Mouse (Mus musculus) adrenal gland, adult 8-10 months (tissue): ENCODE results near the gene Zfyve21. TPM values are rescaled to one million over a fixed set of nuclear protein-coding genes. Genes with fewer than 3 reads are reported as not detected.

ENCODE experiments used
- DNase-seq: peaks from one replicate; pipeline ENCODE4 v3.0.0; 2022
- total RNA-seq, 4 experiments: library from RNA; stranded (reverse); gene quantifications; 2 replicates each; pipeline ENCODE4 v1.2.4; 2022

Zfyve21 gene
- 100 to 1,000 TPM; 113 to 145 (median 123) TPM for total RNA-seq

DNA sequence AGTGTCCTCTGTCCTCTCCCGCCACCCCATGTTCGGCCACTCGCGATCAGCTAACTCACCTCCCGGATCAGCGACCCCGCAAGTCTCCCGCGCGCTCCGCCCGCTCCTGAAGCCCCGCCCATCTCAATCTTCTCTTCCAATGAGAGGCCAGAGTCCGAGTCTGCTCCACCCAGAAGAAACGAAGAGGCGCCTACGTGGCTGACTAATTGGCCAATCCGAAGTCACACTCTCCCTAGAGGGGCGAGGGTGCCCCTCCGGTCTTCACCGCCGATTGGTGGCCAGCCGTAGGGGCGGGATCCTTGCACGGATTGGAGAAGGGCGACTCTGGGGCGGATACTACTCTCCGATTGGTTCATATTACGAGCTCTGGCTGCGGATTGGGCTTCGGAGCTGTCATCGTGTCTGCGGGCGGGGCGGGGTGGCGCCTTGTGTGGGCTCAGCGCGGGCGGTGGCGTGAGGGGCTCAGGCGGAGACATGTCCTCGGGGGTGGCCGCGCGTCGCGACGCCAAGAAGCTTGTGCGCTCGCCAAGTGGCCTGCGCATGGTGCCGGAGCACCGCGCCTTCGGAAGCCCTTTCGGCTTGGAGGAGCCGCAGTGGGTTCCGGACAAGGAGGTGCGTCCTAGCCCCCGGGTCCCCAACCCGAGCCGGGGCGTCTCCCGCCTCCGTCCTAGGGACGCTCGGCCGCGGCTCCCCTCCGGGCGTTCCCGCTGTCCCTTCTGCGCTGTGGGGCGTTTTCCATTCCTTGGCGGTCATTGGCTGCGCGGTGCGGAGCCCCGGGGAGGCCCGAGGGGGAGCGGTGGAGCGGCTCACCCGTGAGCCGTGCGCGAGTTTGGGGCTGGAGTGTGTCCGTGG is at the start of gene Zfyve21, which contains the start of gene Xrcc3:
TSS of gene Zfyve21 (plus strand) at position 405 of the 852 bp plus-strand sequence.
TSS of gene Xrcc3 (minus strand) at position 108 of the 852 bp plus-strand sequence.
- DNase-seq = peak; percentile 99

DNA sequence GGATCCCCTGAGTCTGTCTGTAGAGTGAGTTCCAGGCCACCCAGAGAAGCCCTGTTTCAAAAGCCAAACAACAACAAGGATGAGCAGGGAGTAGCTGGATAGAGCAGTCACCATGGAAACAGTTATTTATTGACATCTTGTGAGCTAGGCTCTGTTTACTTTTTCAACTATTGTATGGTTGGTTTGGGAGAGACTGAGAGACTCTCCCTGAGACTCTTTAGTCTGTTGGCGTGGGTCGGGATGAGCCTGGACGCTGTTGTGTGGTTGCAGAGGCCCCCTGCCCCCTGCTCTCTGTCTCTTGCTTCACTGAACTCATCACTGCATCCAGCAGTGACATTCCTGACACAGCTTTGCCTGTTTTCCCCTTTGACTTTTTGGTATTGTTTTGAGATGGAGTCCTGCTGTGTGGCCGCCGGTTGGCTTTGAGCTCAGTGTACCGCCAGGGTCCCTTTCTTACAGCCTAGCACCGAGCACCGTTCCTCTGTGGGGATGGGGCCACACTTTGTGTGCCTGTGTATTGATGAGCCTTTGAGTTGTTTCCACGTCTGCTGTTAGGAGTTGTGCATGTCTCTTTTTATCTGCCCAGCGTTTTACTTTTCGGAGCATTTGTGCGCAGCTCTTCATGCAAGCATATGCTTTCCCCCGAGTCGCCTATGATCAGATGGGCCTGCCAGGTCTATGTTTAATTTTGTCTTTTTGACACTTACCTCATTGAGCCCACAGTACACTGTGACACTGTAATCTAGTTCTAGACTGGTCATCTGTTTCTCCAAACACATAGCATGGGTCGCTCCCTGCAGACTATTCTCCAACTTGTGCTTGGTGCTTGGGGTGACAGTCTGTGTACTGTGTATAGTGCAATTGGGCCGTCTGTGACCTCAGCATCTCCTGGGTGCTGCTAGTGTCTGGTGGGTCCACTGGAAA is 47.4 kb upstream of the Zfyve21 start:
- DNase-seq = no peak

DNA sequence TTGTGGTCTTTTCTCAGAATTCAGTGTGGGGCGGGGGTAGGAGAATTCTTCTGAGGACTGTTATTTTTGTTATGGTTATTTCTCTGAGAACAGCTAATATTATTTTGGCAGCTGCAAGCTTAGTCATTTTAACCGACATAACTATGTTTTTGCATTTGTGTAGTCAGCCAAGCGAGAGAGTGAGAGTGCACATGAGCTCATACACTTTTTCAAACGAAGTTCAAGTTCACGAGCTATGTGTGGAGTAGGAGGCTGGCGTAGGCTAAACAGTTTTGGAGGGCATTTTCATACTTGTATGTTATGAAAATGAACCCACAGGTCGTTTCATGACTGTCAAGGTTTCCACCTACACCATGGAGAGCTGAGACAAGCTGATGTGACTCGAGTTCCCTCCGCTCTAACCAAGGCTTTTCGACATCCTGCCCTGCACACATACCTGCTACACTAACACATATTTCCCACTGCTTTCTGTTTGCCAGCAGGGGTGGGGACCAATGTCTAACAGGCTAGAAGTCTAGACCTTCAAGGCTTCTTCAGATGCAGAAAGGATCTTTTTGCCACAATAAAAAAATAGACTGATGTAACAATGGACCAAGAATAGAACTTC is 45.5 kb upstream of the Zfyve21 start:
- DNase-seq = no peak

DNA sequence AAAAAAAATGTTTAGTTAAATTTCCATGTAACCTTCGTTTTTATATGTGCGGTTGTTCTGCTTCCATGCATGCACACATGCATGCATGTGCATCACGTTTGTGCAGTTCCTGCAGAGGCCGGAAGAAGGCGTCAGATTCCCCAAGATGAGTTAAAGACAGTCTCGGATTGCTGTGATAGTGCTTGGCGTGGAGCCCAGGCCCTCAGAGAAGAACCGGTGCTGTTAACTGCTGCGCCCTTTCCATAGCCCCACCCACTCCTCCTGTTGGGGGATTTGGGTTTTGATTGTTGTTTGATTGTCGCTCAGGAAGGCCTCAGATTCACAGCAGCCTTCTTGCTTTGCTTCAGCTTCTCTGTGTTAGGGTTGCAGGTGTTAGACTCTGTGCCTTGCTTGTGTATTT is 44.7 kb upstream of the Zfyve21 start:
- DNase-seq = no peak

DNA sequence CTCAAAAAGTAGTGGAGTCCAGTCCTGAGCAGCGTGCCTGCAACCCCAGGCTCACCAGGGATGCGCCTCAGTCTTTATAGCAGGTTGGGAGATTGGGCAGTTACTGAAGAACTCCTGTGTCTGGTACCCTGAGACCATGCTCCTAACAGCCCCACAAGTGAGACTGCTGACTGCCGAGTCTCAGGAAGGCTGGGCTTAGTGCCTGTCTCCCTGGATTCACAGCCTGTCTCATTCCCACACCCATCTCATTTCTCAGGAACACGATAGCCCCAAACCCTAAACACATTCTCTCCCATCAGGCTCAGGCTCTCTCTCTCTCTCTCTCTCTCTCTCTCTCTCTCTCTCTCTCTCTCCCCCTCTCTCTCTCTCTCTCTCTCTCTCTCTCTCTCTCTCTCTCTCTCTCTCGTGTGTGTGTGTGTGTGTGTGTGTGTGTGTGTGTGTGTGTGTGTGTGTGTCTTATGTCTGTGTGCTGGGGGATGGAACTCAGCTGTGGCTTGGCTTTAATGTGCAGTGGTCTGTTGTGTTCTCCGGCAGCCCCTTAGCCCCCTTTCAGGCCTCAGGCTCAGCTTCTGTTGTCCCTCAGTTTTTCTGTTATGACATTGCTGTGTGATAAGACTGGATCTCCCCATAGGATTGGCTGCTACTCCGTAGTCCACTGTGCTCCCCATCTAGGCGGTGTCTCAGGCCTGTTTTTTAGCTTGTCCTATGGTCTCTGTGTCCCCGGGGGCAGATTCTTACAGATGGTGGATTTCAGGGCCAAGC is 44.0 kb upstream of the Zfyve21 start:
- DNase-seq = no peak

DNA sequence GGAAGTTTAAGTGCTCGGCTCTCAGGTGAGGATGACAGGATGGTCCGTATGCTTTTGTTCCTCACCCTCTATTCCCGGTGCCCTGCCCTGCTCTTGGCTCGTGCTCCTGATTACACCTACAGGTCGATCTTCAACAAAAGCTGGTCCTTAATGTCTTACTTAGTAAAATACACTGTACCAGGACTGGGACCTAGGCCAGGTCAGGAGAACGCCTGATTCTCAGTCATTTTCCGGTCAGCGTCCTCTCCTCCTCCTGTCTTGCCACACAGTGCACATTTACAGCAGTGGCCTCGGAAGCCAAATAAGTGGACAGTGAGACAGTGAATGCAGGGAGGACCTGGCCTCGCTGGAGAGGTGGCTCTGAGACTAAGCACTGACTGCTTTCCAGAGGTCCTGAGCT is 43.3 kb upstream of the Zfyve21 start:
- no peak for DNase-seq

DNA sequence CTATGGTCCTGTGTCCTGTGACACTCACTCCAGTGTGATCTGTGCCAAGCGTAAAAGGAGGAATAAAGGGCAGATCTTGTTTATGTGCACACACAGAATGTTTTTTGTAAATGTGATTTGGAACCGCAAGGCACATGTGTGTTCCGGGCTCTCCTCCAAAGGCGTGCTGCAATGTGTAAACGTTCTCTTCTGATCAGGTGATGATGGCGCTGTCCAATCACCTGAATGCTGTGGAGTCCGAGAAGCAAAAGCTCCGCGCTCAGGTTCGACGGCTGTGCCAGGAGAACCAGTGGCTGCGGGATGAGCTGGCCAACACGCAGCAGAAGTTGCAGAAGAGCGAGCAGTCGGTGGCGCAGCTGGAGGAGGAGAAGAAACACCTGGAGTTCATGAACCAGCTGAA is 39.8 kb upstream of the Zfyve21 start:
- no peak for DNase-seq

DNA sequence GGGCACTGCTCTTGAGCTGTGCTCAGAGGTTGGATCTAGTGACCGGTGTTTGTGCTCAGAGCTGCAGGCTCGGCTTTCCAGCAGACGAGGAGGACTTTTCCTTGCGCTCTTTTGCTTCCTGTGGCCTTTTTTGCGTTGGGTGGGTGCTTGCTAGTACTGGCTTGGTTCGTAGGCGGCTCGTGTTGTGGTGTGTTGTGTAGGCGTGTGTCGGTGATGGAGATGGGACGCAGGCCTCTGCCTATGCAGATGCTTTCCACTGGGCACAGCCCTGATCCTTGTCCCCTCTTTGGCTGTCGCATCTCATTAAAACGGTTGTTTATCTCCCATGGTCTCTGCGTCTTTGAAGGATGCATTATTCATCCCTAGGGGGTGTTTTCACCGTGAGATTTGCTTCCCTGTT is 39.1 kb upstream of the Zfyve21 start:
- DNase-seq = no peak

DNA sequence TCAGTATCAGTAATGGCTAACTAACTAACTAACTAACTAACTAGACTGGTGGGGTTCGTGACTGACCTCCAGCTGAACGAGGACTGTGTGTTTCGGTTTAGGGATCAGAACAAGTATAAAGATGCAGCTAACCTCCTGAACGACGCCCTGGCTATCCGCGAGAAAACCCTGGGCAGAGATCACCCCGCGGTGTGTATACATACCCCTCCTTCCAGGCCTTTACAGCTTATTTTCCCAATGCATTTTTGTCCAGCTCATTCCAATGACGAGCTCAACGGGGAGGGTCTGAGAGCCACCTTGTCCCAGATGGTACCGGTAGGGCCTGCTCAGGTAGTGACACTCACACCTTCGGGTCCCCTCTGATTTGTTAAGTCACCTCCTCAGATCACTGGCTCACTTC is 36.1 kb upstream of the Zfyve21 start:
- no peak for DNase-seq

DNA sequence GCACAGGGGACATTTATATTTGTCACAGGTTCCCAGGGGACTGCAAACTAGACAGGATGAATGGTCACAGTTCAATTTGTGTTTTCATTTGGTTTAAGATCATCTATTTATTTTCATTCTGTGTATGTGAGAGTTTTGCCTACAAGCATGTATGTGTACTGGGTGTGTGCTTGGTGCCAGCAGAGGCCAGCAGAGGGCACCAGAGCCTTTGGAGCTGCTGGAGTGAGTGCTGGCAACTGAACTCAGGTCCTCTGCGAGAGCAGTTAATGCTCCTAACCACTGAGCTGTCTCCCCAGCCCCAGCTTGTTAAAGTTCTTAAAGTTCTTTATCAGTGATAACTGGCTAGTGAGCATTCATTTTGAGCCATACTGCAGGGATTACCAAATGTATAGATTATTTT is 34.4 kb upstream of the Zfyve21 start:
- DNase-seq = no peak

DNA sequence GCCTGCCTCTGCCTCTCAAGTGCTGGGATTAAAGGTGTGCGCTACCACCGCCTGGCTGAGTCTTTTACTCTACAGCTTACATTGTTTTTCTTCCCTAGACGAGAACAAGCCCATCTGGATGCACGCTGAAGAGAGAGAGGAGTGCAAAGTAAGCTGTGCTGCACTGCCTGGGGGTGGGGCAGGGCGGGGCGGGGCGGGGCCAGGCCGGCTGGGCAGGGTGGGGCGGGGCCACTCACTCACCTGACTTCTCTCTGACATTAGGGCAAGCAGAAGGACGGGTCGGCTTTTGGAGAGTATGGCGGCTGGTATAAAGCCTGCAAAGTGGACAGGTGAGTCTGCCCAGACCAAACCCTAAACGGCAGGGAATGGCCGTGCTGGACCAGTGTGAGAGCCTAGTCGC is 28.8 kb upstream of the Zfyve21 start:
- no peak for DNase-seq

DNA sequence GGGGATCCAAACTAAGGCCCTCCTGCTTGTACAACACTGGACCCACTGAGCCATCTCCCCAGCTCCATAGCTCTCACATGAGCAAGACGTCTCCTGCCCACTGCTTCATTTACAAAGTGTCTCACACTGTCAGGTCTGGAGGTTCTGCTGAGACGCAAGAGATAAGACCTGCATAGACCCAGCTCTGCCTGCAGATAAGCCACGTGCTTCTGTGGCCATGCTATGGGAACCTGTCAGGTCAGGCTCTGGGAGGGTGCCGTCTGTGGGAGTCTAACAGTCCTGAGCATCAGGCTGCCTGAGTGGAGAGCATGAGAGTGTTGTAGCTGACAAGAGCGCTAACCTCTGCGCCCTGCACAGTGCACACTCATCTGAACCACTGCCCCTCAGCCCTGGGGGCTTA is 27.0 kb upstream of the Zfyve21 start:
- no peak for DNase-seq

DNA sequence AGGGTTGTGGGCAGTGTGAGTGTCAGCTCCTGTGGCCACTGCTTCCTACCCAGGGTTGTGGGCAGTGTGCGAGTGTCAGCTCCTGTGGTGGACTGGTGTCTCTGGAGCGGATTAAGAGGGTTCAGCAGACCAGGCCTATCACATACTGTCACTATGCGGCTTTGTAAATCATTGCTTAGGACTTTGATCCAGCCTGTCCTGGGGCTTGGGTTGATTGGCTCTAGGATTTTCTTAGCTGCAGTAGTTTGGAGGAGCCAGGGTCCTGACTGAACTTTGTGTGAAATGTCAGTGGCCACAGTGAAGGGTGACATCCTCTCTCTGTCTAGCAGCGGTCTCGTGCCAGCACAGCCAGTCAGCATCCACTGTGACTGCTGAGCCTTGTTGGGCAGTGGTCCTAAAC is 23.9 kb upstream of the Zfyve21 start:
- DNase-seq = no peak

DNA sequence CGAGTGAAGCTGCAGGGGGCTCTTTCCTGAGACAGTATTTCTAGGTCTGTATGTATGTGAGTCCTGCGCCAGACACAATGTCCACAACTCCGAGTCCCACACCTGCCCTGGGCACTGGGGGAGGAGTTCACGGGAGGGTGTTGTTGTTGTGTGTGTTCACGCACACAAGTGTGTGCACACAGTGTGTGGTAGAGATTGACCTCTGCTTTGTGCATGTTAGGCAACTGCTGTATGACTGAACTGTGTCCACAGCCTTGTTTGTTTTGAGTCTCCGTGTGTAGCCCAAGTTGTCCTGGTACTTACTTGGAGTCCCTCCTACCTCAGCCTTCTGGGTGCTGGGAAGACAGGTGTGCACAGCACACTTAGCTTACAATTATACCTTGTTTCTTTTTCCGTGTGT is 23.3 kb upstream of the Zfyve21 start:
- no peak for DNase-seq

DNA sequence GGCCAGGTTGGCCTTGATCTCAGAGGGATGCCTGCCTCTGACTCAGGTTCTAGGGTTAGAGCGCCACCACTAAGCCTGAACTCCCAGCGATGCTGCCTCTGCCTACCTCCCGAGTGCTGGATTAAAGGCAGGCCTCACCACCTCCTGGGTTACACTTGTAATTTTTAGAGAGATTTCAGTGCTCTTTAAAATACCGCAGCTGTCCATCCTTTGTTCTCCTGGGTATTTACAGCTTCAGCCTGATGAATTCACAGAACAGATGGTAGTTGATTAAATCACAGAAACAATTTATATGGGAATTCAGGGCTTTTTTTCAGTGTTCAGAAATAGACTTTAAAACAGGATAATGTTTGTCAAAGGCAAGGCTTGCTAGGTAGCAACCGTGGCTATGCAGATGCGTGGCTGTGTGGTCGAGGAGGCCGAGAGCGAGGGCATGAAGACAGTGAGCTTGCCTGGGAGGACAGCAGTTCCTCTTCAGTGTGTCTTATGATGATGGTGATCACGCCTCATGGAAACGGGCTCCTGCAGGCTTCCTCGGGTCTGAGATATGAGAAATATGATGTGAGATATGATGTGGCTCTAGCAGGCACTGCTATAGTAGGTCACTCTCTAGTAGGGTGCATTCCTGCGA is 22.4 kb upstream of the Zfyve21 start:
- DNase-seq = no peak

DNA sequence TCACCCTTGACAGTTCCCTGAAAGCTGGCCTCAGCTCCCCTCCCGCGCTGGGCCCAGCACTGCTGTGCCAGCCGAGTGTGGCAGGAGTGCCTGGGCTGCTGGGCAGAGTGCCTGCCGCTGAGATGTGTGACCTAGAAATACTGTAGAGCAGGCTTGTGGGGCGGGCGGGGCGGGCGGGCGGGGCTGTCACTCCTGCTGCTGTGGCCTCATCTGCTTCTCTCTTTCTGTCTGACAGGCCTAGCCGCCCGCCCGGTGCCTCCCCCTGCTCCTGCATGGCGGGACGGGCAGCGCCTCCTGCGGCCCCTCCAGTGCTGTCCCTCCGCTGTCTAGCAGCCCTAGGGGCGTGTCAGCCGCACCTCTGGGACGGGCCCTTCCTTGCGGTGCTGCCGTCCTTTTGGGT is 19.9 kb upstream of the Zfyve21 start:
- DNase-seq = no peak

DNA sequence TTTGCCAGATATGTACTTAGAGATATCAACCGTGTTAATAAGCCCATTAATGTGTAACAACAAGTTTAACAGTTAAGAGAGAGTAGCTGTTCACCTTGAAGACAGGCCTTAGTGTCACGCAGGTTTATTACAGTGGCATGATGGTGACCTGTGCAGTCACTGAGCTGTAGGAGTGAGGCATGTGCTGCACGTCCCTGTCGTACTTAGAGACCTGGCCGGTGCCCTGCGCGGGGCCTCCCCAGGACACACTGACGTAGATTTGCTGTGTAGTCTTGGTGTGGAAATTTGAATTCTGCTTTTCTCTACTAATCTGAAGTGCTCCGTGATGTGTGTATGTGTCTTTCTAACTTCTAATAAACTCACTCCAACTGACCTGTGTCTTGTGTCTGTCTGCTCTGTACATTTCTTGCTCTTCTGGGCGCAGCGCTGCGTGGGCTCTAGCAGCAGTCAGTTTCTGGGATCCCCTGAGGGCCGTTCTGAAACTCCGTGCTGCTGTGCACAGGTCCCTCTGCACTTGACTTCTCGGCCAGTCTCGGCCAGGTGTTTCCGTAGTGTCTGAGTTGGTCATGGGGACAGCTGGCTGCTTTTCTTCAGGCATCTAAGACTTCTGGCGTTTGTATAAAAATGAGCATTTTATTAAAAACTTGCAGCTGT is 19.3 kb upstream of the Zfyve21 start:
- DNase-seq = no peak

DNA sequence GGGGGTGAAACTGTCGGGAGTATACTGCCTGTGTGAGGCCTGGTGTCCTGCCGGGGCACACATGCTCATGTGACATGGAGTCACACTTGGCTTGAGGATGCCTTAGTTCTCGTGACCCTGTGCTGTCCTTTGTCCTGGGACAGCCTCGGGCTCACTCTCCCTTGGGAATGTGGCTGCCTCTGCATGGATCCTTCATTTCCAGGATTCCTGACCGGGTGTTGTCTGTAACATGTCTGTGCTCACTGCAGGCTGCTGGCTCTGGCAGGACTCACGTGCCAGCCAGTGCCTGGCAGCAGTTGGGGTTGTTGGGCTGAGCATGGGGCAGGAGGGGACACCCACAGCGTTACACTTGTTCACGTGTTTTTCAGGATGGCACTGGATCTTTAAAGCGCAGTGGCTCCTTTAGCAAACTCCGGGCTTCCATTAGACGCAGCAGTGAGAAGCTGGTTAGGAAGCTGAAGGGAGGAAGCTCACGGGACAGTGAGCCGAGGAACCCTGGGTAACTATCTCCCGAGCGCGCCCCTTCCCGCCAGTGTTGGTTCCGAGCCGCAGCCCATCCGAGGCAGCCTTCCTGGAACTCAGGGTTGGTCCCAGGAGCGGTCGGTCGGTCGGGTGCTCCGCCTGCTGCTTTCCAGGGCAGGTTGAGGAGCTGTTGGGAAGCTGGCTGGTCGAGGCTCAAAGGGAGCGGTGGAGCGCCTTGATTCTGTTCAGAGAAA is 18.6 kb upstream of the Zfyve21 start:
- DNase-seq = no peak

DNA sequence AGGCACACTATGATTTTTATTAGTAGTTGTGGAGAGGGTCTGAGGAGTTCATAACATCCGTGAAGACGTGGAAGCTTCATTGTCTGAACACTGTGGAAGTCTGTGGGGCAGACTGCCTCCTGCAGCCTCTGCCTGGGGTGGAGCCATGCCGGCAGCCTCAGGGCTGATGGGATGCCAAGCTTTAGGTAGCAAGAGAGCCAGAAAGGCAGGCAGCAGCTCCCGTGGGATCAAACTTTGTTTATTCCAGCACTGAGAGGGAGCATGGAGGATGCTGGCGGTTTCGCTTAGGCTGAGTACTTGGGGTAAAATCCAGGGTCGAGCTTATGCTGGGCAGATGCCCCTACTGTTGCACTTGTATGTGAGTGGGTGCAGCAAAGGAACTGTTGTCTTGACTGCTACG is 16.7 kb upstream of the Zfyve21 start:
- no peak for DNase-seq

DNA sequence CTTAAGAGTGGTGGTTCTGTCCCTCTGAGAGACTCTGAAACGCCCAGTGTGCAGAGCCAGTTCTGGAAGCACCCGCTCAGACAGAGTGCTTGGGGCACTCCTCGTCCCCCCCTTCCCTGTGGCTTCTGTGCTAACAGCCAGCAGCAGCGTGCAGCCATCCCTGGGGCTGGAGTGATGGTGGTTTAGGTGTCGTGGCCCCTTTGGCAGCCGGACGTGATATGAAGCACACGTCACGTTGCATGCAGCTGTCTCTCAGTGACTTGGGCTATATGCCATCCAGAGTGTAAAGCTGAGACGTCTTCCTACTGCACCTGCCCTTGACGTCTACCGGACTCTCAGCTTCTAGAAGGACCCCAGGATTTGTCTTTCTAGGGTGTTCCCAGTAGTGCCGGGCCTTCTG is 15.5 kb upstream of the Zfyve21 start:
- DNase-seq = no peak
